Mouse (Mus musculus) kidney, postnatal 10 days (tissue): Measurements from ENCODE around the gene Ifitm1.
"Not testable (repeated sequence)": the region's sequence is repeated elsewhere in the genome, so short reads cannot be mapped to it uniquely, and the experiment has no call there.

ENCODE experiments used
- DNase-seq: peaks from one replicate; pipeline ENCODE4 v3.0.0; 2021; ENCODE audit warnings: mixed read lengths

Ifitm1 gene

DNA sequence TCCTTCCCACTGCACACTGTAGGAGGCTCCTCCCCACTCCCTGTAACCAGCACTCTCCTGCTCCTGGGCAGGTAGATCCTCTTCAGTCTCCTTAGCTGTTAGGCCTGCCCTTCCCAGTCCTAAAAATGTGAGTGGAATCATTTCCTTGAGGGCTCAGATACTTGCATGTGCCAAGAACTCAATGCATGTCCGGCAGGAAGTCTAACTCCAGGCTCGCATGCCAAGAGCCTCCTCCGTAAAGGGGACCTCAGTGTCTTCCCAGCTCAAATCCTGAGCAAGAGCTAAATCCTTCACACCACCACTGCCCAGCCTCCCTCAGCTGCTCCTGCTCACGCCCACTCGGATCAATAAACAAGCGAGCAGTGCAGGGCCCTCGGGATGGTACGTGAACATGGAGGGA, 16.0 kb upstream of the Ifitm1 start:
- DNase-seq: peak; percentile 77

DNA sequence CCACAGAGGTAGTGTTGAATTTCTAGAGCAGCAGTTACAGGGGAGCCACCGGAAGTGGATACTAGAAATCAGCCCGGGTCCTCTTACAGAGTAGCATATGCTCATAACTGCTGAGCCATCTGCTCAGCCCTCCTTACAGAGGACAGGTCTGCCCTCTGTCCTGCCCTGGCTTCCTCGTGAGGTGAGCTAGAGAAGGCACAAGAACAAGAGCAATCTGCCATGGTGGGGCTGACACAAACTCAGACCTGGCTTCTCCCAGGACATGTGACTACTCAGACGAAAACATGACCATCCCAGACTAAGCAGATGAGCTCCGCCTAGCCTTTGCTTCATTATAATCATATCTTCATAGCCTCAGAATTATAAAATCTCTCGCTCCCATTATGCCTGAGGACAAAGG, 15.3 kb upstream of the Ifitm1 start:
- DNase-seq: no peak

DNA sequence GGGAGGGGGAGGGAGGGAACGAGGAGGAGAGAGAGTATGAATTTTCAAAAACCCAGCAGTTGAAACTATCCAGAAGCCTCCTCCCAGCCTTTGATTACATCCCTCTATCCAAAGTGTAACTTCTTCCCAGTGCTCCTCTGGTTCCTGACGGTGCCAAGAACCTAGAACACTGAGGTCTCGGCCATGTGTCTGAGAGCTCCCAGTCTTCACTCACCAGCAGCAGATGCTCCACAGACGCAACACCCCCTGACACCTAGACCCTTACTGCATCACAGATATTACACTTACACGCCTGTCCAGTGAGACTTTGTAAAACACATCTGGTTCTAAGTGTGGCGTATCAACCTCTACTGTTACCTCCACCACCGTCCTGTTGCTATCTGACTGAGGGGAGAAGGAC, 14.6 kb upstream of the Ifitm1 start:
- DNase-seq: no peak

DNA sequence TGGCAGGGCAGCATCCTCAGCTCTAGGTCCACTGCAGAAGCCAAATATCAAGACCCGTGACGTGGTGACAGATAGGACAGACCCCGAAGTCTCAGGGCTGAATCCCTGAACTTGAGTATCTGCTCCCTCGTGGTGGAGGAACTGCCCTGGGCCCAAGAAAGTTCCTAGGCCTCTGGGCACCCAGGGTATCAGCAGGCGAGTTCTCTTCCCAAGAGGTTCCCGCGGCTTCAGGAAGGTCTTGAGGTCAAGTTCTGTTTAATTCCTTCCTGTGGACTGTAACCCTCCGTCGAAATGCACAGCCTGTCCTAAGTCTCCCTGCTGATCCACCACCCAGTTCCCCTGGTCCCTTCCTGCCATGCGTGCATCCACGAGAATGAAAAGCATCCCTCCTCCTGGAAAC, 13.9 kb upstream of the Ifitm1 start:
- peak; percentile 18 for DNase-seq

DNA sequence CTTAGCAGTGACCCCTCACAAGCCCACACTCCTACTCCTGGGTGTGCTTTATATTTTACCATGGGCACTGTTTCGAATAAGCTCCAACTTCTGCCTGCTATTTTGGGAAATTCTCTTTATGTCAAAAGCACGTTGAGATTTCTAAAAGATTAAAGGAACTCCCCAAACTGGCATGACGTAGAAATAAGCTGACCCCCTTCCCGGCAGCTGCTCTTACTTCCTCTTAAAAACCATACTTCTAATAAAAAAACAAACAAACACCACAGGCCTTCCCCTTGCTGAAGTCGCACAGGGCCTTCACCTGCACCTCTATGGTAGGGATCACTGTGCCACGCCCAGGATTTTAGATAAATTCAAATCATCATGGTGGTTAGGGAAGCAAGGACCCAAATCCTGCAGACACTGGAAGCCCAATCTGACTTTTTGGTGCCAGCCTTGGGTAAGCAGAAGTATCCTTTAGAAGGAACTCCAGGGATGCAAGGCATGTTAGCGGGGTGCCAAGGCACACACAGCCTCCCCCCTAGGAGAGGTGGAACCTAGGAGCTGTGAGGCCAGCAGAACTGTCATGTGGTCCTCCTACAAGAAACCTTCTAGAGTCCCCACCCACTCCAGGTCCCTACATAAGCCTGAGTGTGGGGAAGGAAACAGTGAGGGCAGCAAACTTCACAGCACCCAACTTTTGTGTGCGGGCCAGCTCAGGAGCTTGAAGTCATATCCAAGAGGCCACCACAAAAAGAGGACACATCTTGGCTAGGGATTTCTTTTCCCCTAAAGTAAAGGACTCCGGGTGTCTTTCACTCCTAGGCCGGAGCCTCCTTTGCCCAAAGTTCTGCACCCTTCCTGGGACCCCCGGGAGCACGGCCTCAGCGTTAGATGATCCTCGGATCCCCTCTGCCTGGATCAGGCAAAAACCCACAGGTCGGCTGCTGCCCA, 13.0 kb upstream of the Ifitm1 start:
- DNase-seq: peak; percentile 25

DNA sequence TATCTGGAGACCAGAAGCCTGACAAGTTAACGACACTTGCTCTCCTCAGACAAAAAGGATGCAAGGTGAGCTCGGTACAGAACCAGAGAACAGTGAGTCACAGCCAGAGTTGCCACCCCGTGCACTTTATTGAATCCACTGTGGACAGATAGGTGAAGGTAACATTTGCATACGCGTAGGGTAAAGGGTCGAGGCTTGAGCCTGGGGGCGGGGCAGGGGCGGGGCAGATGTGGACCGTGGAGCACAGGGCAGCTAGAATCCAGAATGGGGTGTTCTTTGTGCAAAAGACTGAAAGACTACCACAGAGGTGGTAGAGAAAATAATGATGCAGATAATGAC, 12.3 kb upstream of the Ifitm1 start:
- DNase-seq: peak; percentile 67

DNA sequence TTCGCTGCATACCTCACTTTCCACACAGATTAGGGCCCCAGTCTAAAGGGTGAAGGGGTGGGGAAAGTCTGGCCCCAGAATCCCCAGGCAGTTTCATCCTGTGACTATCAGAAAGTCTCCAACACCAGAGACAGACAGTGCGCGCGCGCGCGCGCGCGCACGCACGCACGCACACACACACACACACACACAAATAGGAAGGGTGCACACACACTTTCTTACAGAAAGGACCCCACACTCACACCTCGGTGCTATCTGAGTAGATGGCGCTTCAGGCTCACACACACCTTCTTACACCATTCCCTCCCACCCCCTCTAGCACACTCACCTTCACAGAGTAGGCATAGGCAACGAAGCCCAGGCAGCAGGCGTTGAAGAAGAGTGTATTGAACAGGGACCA, 11.7 kb upstream of the Ifitm1 start:
- peak; percentile 53 for DNase-seq

DNA sequence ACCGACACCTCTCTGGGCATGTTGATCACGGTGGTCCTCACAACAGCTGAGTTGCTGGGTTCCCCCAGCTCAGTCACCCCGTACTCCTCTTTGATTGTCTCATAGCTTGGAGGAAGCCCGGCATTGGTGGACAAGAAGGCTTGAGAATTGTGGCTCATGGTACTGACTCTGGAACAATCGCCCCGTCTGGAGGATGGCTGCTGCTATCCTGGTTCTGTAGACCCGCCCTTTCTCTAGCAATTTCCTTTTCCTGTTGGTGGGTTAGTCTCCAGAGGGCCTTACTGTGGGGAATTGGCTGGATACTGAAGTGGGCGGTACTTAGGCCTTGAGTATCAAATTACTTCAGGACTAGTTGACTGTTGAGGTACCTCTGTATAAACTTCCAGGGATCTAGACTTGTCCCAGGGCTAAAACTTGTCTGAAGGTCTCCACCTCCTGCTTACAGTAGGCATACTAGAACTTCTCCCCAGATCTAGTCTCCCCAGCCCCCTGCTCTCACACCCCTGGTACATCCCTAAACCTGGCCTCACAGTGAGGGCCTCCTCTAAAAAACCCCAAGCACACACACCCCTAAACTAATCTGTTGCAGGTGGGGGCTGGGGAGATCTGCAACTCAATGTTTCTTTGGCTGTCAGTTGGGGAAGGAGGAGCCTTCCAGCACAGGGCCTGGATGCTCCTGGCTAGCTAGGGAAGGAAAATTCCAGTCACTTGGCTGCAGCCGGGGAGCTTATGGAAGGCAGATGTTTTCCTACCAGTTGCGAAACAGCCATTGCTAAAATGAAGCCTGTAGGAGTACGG, 11.1 kb upstream of the Ifitm1 start, which contains the start of the genes Gm45717 and Ifitm2:
Gene Gm45717 (minus strand): TSS at position 180 of the 798 bp plus-strand sequence.
Gene Ifitm2 (minus strand): TSS at position 230 of the 798 bp plus-strand sequence.
- peak; percentile 92 for DNase-seq

DNA sequence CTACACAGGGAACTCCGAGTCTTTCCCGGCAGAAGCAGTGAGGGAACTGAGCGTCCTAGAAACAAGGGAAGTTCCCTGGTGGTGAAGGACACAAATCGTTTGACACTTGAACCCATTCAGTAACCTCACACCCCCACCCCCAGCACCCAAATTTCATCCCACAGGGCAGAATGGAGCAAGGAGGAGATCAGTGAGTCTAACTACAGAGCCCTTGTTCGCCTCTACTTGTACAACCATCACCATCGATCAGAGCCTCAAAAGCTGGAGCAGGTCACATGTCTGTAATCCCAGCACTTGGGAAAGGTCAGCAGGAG, 10.5 kb upstream of the Ifitm1 start:
- no peak for DNase-seq

DNA sequence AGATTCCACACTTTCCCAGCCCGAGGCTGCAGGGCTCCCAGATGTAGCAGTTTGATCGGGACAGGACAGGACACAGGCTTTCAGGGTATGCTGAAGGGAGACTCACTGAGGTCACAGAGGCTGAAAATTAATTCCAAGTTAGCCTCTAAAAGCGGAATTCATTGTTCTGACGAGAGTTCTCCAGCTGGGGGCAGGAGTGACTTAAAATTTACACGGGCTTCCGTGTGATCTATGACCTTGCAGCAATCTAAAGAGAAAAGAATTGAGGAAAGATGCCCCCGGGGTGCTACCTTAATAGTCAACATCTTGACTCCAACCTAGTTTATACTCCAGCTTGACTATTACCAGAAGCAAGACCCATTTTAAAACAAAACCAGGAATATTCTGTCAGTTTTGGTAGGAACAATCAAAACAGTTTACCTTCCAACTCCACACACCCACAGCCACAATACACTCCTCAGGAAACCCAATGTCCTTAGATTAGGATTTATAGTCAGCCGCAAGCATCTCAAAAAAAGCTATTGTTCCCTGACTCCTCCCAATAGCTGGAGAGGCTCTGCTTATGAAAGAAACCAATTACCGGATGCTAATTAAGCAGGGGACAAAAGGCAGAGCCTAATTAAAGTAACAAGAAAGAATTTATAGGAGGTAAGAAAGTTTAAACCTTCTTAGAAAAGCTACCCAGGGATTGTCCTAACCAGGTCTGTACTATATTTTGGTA, 7.7 kb upstream of the Ifitm1 start:
- peak; percentile 81 for DNase-seq

DNA sequence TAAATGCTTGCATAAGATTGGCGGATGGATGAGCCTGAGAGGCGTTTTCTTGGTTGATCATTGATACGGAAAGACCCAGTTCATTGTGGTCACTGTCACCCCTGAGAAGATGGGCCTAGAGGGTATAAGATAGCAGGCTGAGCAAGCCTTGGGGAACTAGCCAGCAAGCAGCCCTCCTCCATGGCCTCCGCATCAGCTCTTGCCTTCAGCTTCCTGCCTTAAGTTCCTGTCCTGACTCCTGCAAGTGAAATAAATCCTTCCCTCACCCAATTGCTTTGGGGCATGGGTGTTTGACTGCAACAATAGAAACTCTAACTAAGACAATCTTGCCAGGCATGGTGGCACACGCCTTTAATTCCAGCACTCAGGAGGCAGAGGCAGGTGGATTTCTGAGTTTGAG, 7.0 kb upstream of the Ifitm1 start:
- DNase-seq: no peak

DNA sequence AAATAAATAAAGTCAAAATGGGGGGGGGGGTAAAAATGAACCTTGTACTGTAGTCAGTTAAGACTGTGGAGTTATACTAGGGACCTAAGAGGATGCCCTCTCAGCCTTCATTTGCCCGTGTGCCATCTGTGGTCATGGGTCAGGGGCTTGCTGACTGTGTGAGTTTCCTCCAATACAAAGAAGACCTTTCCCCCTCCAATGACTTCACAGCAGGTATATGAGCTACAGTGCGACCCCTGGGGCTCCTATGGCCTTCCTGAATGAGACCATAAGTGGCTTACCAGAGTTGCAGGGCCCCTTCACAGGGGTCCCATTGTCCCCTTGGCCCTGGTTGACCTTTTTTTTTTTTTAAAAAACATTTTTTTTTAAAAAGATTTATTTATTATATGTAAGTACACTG, 5.6 kb upstream of the Ifitm1 start:
- DNase-seq: no peak

DNA sequence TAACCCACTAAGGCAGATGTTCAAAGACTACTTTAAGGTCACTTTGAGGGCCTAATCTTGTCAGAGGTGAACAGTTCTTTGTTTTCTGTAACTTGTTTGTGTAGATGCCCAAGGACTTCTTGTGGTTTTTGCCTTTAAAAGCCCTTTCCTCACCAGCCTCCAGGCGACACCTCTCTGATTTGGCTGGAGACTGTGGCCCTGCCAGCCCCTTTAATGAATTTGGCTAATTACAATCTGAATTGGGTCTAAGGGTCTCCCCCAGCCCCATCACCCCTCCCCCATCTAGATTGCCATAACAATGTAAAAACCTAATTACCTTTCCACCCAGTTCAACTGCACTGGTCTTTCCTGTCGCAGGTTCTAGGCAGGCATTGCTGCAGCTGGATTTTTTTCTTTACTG, 4.3 kb upstream of the Ifitm1 start:
- DNase-seq: no peak

DNA sequence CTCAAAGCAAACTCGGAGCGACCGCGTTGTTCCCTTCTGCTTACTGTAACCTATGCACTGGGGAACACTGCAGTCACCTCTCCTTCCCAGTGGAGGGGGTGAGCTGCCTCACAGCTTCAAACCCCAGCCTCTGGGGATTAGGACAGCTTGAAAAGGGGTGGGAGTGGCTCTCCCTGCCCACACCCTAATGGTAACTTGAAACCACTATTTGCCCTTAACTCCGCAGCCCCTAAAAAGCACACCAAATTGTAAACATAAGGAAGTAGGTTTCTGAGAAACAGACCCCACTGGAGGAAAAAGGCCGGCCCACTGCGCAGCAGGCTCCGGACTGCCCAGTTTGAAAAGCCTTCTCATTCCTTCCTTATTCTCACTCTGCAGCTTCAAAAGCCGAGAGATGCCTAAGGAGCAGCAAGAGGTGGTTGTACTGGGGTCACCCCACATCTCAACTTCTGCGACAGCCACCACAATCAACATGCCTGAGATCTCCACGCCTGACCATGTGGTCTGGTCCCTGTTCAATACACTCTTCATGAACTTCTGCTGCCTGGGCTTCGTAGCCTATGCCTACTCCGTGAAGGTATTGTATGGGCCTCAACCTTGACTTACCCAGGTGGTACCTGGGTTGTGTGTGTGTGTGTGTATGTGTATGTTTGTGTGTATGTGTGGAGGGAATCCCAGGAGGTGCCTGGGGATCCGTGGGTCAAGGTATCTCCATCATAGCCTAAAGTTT, 1.0 kb downstream of the Ifitm1 start:
- DNase-seq: peak; percentile 39

DNA sequence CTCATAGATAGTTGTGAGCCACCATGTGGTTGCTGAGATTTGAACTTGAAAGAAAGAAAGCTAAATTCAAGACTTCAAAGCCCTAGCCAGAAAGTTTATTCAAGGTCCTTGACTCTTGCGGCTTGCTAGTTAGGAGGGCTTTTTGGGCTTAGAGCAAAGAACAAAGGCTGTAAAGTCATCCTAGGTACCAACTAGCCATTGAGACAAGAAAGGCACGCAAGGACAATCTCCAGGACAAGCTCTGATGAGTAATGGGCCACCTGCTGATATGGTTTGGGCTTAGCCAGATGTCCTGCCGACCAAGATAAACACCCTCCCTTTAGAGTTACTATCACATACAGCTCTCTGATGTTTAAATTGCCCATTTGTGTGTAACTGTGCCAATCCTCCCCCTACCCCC, 1.7 kb downstream of the Ifitm1 start:
- not testable (repeated sequence) for DNase-seq

DNA sequence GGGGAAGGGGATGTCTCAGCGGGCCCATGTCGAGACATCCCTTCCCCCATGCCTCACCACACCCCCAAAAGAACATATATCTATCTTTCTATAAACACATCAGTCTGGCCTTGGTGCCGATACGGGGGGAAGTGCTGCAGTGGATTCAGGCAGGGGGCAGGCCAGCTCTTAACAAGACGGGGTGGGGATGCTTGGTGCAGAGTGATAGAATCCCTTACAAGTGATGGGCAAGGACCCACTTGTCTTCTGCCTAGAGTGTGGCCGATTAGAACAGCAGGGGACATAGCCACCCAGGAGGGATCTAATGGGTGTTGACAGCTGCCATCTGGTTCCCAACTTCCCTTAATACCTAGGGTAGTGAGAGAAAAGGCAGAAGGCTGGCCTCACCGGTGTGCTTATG, 3.9 kb downstream of the Ifitm1 start:
- peak; percentile 16 for DNase-seq

DNA sequence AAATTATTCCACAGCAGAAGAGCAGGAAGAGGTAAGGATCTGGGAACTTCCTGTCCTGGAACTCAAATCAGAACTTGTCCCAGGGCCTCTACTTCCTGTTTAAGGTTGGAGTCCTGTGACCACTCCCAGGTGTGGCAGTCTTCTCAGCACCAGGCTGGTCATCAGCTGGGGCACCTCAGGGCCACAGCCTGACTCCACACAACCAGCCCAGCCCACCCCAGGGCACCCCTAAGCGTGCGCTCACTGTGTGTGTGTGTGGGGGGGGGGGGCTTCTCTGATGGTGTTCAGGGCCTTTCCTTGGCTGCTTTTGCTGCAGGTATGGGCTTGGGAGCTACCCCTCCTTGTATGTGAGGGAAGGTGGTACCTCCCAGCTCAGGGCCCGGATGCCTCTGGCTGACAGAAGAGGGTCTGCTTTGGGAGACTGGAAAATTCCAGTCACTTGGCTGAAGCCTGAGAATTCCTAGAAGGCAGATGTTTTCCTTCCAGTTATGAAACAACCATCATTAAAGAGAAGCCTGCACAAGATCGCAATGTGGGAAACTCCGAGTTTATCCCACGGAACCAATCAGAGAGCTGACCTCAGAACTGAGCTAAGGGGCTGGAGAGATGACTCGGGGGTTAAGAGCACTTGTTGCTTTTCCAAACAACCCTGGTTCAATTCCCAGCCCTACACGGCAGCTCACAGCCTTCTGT, 4.6 kb downstream of the Ifitm1 start:
- peak; percentile 66 for DNase-seq

DNA sequence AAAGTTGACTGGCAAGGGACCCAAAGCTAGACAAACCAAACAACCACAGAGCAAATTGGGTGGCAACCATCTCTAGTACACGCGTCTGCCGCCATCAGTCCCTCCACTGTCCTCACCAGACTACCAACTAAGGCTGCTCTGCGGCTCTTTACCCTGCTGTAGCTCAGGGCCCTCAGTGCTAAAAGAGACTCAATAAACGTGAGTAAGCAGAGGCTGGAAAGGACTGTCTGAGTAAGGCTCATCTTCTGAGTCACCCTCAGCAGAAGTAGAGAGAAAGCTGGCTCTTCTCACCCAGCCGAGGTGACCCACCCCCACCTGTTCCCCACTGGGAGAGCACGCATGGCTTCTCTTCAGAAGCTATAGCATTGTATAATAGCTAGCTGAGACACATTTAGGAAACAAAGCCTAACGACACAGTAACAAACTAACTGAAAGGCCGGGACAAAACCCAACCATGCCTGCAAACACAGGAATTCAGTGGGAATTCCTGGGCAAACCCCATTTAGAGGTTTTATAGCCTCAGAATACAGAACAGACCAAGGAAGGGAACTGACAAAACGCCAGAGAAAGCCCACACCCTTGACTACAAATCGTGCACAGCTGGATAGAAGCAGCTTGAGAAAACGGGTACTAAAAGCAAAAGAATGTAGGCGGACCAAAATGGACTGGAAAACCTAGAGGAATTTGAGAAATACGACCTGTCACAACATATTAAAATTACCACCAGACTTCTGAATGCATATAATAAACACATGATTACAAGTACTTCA, 6.6 kb downstream of the Ifitm1 start:
- peak; percentile 32 for DNase-seq

DNA sequence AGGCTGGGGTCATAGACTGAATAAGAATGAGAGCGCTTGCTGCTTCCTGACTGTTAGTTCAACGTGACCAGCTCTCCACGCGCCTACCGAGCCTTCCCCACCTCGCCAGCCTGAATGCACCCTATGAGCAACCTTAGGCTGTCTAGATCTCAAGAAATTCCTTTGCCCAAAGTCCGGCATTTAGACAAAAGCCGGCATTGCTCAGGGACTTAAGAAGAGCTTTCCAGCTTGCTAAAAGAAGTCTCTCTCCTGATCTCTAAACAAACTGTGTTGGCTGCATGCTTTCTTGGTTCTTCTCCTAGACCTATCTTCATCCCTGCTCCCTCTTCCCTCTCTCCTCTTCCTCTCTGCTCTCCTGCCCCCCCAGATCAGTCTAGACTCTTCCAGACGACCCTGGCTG, 7.9 kb downstream of the Ifitm1 start:
- DNase-seq: peak; percentile 15

DNA sequence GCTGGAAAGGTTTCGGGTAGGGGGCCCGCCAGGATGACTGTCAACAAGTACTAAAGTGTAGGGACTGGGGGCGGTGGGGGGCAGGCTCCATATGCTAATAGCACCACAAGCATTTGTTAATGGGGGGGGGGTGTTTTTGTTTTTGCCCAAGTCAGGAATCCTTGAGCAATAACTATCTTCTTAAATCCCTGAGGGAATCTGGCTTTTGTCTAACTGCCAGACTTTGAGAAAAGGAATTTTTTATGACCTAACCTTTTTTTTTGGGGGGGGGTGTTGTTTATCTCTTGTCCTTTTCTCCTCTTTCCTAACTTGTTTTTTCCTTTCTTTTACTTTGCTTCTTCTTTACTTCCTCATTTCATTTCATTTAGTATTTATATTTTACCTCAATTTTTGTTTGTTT, 8.4 kb downstream of the Ifitm1 start:
- no peak for DNase-seq

DNA sequence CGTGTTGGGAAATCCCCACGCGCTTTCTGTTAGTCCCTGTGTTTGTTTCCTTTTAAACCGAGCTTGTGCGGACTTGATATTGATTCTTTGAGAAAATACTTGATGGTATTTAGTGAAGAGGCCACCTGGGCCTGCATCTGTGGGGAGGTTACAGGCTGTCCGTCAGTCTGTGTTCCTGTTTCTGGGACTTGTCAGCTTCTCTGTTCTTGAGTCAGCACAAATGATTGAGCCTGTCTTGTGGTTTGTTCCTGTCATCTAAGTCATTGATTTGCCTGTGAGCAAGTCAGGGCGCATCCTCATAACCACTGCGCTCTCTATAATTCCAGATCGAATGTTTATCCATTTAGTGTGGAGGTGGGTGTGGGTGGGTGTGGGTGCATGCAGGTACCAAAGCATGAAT, 9.7 kb downstream of the Ifitm1 start:
- not testable (repeated sequence) for DNase-seq
